Mouse (Mus musculus) kidney, embryonic 16.5 days (tissue): ENCODE data around the gene Krtap19-4. TPM values are rescaled to one million over a fixed set of nuclear protein-coding genes. Genes with fewer than 3 reads are reported as not detected.

Source experiments
- ATAC-seq: fragments of 200-750 bp; cut with Nextera tagmentation; 2 replicates; pipeline ENCODE4 v1.8.0; 2017; ENCODE audit warnings: moderate TSS enrichment; ENCODE audit not compliant: low FRiP score, low TSS enrichment
- H3K27ac ChIP-seq: fragments of 300-500 bp; sonication (generic); 2 replicates; pipeline ENCODE4 v1.5.1; 2014; ENCODE audit warnings: low read length
- H3K27me3 ChIP-seq: fragments of 300-500 bp; sonication (generic); 2 replicates; pipeline ENCODE4 v1.6.1; 2014; ENCODE audit warnings: low read length, control low read depth, mixed read lengths; ENCODE audit not compliant: insufficient read depth
- H3K36me3 ChIP-seq: fragments of 300-500 bp; sonication (generic); 2 replicates; pipeline ENCODE4 v1.6.1; 2014; ENCODE audit warnings: low read length, control low read depth, mixed read lengths; ENCODE audit not compliant: insufficient read depth
- H3K4me1 ChIP-seq: fragments of 300-500 bp; sonication (generic); 2 replicates; pipeline ENCODE4 v1.6.1; 2014; ENCODE audit warnings: low read length, control low read depth, mixed read lengths; ENCODE audit not compliant: insufficient read depth
- H3K4me2 ChIP-seq: fragments of 300-500 bp; sonication (generic); replicated peaks from 2 replicates; pipeline ENCODE4 v1.6.1; 2014; ENCODE audit warnings: low read depth, low read length
- H3K4me3 ChIP-seq: fragments of 300-500 bp; sonication (generic); 2 replicates; pipeline ENCODE4 v1.5.1; 2014; ENCODE audit warnings: mild to moderate bottlenecking, low read length
- H3K9ac ChIP-seq: fragments of 300-500 bp; sonication (generic); replicated peaks from 2 replicates; pipeline ENCODE4 v1.6.1; 2014; ENCODE audit warnings: low read length
- H3K9me3 ChIP-seq: fragments of 300-500 bp; sonication (generic); 2 replicates; pipeline ENCODE4 v1.6.1; 2016; ENCODE audit warnings: low read length, control low read depth
- WGBS: fragments of 180-500 bp; shearing (Covaris S2); extraction: QIAGEN DNeasy Blood & Tissue Kit; methylation state at CpG from one replicate; pipeline ENCODE4 v1.1.7; 2014; 5-methylcytosine and 5-hydroxymethylcytosine counted together
- polyA plus RNA-seq: library from polyadenylated mRNA; unstranded; fragments of >200 nt; fragmentation: Nextera tagmentation; extraction: Ambion mirVana; gene quantifications from 2 replicates; pipeline ENCODE4 v1.2.1, GENCODE M21; 2015

The Krtap19-4 gene
- polyA plus RNA-seq: not detected in 2 replicates

- no peaks in the 10 kb centered on the region for H3K9me3 ChIP-seq
- H3K27ac ChIP-seq: no peak within 1 kb of the TSS
- WGBS: 90% methylated on average over 5 of the region's 5 CpGs
- no peak for ATAC-seq
- H3K4me3 ChIP-seq: no peak within 1 kb of the TSS
- H3K9ac ChIP-seq: no peak within 1 kb of the TSS
- H3K4me1 ChIP-seq: no peaks in the 10 kb centered on the region
- H3K4me2 ChIP-seq: no peak within 1 kb of the TSS
- no peaks in the 10 kb centered on the region for H3K36me3 ChIP-seq
- H3K27me3 ChIP-seq: no peaks in the 10 kb centered on the region
Measured at GRCm38 (mm10) chr16:88884989-88885388, at the start of gene Krtap19-4. Gene Krtap19-4, minus strand, starts transcription at chr16:88885089.

GRCm38 (mm10) chr16:88932165-88932564, 47.3 kb upstream of the Krtap19-4 start, which contains the start of gene Krtap19-9b:
Gene Krtap19-9b, minus strand, starts transcription at chr16:88932265.
- no peak for ATAC-seq
- Histone ChIP-seq H3K9me3 (no peaks in the 10 kb centered on the region), H3K27ac (no peak within 1 kb of the TSS), H3K9ac (no peak within 1 kb of the TSS), H3K36me3 (no peaks in the 10 kb centered on the region), H3K4me2 (no peak within 1 kb of the TSS), H3K4me1 (no peaks in the 10 kb centered on the region), H3K4me3 (no peak within 1 kb of the TSS), H3K27me3 (no peaks in the 10 kb centered on the region)
- 87% methylated on average over 3 of the region's 3 CpGs for WGBS

GRCm38 (mm10) chr16:88896357-88896756, 11.5 kb upstream of the Krtap19-4 start, which contains the start of gene Krtap19-5:
Gene Krtap19-5, minus strand, starts transcription at chr16:88896457.
- ATAC-seq: no peak
- H3K4me3 ChIP-seq: no peak within 1 kb of the TSS
- H3K36me3 ChIP-seq: no peaks in the 10 kb centered on the region
- no peak within 1 kb of the TSS for H3K27ac ChIP-seq
- no peak within 1 kb of the TSS for H3K9ac ChIP-seq
- WGBS: 93% methylated on average over 6 of the region's 6 CpGs
- no peaks in the 10 kb centered on the region for H3K4me1 ChIP-seq
- H3K27me3 ChIP-seq: no peaks in the 10 kb centered on the region
- no peak within 1 kb of the TSS for H3K4me2 ChIP-seq
- no peaks in the 10 kb centered on the region for H3K9me3 ChIP-seq

GRCm38 (mm10) chr16:88886870-88887269, 2.0 kb upstream of the Krtap19-4 start:
- Histone ChIP-seq H3K4me3 (no peak overlapping the region), H3K4me1 (no peaks in the 10 kb centered on the region), H3K27ac (no peak overlapping the region), H3K36me3 (no peaks in the 10 kb centered on the region), H3K9me3 (no peaks in the 10 kb centered on the region), H3K4me2 (no peak overlapping the region), H3K27me3 (no peaks in the 10 kb centered on the region), H3K9ac (no peak overlapping the region)
- 85% methylated on average over 6 of the region's 6 CpGs for WGBS
- no peak for ATAC-seq

- H3K4me3 ChIP-seq: no peak within 1 kb of the TSS
- ATAC-seq: no peak
- WGBS: 73% methylated on average over 2 of the region's 2 CpGs
- no peak within 1 kb of the TSS for H3K4me2 ChIP-seq
- H3K27me3 ChIP-seq: no peaks in the 10 kb centered on the region
- no peaks in the 10 kb centered on the region for H3K4me1 ChIP-seq
- no peak within 1 kb of the TSS for H3K27ac ChIP-seq
- H3K36me3 ChIP-seq: no peaks in the 10 kb centered on the region
- no peaks in the 10 kb centered on the region for H3K9me3 ChIP-seq
- H3K9ac ChIP-seq: no peak within 1 kb of the TSS
Measured at GRCm38 (mm10) chr16:88877938-88878337, 7.0 kb downstream of the Krtap19-4 start, which contains the start of gene Krtap19-3. Gene Krtap19-3, minus strand, starts transcription at chr16:88878038.

- 93% methylated on average over 3 of the region's 3 CpGs for WGBS
- no peak within 1 kb of the TSS for H3K9ac ChIP-seq
- no peaks in the 10 kb centered on the region for H3K9me3 ChIP-seq
- no peak within 1 kb of the TSS for H3K4me3 ChIP-seq
- no peaks in the 10 kb centered on the region for H3K4me1 ChIP-seq
- H3K27ac ChIP-seq: no peak within 1 kb of the TSS
- no peaks in the 10 kb centered on the region for H3K27me3 ChIP-seq
- no peak within 1 kb of the TSS for H3K4me2 ChIP-seq
- H3K36me3 ChIP-seq: no peaks in the 10 kb centered on the region
- no peak for ATAC-seq
Measured at GRCm38 (mm10) chr16:88874169-88874568, 10.7 kb downstream of the Krtap19-4 start, which contains the start of gene Krtap19-2. Gene Krtap19-2, minus strand, starts transcription at chr16:88874269.

GRCm38 (mm10) chr16:88869311-88869710, 15.6 kb downstream of the Krtap19-4 start, which contains the start of gene Krtap19-1:
Gene Krtap19-1, minus strand, starts transcription at chr16:88869411.
- no peaks in the 10 kb centered on the region for H3K4me1 ChIP-seq
- no peak within 1 kb of the TSS for H3K4me2 ChIP-seq
- ATAC-seq: no peak
- H3K9ac ChIP-seq: no peak within 1 kb of the TSS
- no peak within 1 kb of the TSS for H3K4me3 ChIP-seq
- no peak within 1 kb of the TSS for H3K27ac ChIP-seq
- no peaks in the 10 kb centered on the region for H3K27me3 ChIP-seq
- H3K36me3 ChIP-seq: no peaks in the 10 kb centered on the region
- no peaks in the 10 kb centered on the region for H3K9me3 ChIP-seq
- WGBS: 88% methylated on average over 6 of the region's 6 CpGs

GRCm38 (mm10) chr16:88864887-88865407, 19.9 kb downstream of the Krtap19-4 start:
- H3K4me2 ChIP-seq: no peak overlapping the region
- 53% methylated on average over 4 of the region's 4 CpGs for WGBS
- H3K9me3 ChIP-seq: no peaks in the 10 kb centered on the region
- H3K27ac ChIP-seq: no peak overlapping the region
- no peak for ATAC-seq
- no peaks in the 10 kb centered on the region for H3K36me3 ChIP-seq
- H3K4me1 ChIP-seq: no peaks in the 10 kb centered on the region
- H3K27me3 ChIP-seq: no peaks in the 10 kb centered on the region
- no peak overlapping the region for H3K4me3 ChIP-seq
- no peak overlapping the region for H3K9ac ChIP-seq

GRCm38 (mm10) chr16:88851450-88851849, 33.4 kb downstream of the Krtap19-4 start:
- no peak overlapping the region for H3K4me2 ChIP-seq
- WGBS: 14% methylated on average over 5 of the region's 5 CpGs

GRCm38 (mm10) chr16:88848558-88848957, 36.3 kb downstream of the Krtap19-4 start:
- ATAC-seq: no peak
- H3K9me3 ChIP-seq: no peaks in the 10 kb centered on the region
- no peaks in the 10 kb centered on the region for H3K4me1 ChIP-seq
- no peaks in the 10 kb centered on the region for H3K36me3 ChIP-seq
- no peaks in the 10 kb centered on the region for H3K27me3 ChIP-seq
- WGBS: 84% methylated on average over 4 of the region's 4 CpGs
- H3K4me3 ChIP-seq: no peak overlapping the region
- no peak overlapping the region for H3K27ac ChIP-seq
- no peak overlapping the region for H3K4me2 ChIP-seq
- no peak overlapping the region for H3K9ac ChIP-seq

More at GRCm38 (mm10) chr16:88851450-88851849, 33.4 kb downstream of the Krtap19-4 start:
- no peak for ATAC-seq
- H3K9ac ChIP-seq: no peak overlapping the region
- H3K27me3 ChIP-seq: no peaks in the 10 kb centered on the region
- no peak overlapping the region for H3K4me3 ChIP-seq
- H3K27ac ChIP-seq: no peak overlapping the region
- no peaks in the 10 kb centered on the region for H3K9me3 ChIP-seq
- H3K4me1 ChIP-seq: no peaks in the 10 kb centered on the region
- no peaks in the 10 kb centered on the region for H3K36me3 ChIP-seq
